Mouse (Mus musculus) retina, postnatal 1 day (tissue): ENCODE data around the gene Lrp1.

ENCODE experiments used
- DNase-seq: peaks from one replicate; pipeline ENCODE4 v3.0.0-alpha.2; 2012

Gene Lrp1

DNA sequence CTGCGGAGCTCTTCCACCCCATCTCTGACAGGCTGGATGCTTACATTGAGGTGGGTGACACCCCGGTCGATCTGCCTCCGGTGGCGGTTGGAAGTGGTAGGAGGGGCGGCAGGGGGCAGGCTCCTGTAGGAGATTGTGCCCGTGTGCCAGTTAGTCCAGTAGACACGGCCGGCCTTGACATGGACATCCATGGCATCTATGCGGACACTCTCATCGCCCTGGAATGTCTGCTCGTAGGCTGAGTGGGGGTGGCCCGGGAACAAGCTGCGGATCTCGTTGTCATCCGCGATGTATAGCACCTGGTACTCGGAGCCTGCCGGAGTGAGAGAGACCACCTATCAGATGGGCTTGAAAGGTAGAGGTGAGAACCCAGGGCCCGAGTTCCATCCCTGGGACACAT, 76.6 kb downstream of the Lrp1 start:
- no peak for DNase-seq

DNA sequence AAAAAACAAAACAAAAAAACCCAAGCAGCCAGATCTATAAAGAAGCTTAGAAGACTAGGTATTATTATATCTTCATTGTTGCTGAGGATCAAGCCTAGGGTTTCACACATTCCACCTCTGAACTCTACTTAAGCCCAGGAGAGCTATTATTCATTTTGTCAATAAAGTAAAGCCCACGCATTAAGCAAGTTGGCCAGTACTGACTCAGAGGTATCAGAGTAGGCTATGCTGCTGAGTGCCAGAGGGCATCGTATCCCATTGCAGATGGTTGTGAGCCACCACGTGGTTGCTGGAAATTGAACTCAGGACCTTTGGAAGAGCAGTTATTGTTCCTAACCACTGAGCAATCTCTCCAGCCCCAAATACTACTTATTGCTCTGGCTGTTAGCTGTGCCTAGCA, 77.0 kb downstream of the Lrp1 start:
- no peak for DNase-seq

DNA sequence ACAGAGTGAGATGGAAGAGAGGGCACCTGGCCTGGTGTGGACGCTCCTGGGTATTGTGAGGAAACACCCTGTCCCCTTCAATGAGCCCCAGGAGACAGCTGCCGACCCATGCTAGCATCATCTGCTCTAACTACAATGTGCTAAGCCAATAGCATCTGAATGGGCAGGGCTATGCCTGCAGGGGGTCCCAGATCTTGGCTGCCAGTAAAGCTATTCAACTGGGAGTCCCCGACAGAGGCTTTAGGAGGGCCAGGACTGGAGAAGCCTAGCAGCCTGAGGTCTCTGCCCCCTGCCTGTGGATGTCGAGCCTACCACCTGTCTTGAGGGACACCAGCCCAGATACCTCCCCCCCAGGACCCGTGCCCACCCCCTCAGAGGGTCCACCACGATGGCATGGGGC, 78.2 kb downstream of the Lrp1 start:
- DNase-seq, result peak; percentile 79

- peak; percentile 87 for DNase-seq
Measured at GRCm38 (mm10) chr10:127542084-127542483, 78.9 kb downstream of the Lrp1 start.

DNA sequence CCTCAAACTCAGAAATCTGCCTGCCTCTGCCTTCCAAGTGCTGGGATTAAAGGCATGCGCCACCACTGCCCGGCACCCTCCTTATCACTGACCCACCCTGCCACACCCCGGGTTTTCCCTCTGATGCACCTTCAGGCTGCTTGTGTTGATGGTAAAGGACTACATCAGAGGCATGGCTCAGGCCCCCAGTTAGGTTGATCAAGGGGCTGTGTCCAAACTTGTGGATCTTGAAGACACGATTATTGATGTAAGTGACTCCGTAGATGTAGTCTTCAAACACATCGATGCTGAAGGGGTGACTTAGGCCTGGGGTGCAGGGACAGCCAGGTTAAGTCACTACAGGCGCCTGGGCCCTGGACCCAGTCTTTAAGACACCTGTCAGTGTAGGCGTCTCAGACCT, 79.4 kb downstream of the Lrp1 start:
- no peak for DNase-seq

DNA sequence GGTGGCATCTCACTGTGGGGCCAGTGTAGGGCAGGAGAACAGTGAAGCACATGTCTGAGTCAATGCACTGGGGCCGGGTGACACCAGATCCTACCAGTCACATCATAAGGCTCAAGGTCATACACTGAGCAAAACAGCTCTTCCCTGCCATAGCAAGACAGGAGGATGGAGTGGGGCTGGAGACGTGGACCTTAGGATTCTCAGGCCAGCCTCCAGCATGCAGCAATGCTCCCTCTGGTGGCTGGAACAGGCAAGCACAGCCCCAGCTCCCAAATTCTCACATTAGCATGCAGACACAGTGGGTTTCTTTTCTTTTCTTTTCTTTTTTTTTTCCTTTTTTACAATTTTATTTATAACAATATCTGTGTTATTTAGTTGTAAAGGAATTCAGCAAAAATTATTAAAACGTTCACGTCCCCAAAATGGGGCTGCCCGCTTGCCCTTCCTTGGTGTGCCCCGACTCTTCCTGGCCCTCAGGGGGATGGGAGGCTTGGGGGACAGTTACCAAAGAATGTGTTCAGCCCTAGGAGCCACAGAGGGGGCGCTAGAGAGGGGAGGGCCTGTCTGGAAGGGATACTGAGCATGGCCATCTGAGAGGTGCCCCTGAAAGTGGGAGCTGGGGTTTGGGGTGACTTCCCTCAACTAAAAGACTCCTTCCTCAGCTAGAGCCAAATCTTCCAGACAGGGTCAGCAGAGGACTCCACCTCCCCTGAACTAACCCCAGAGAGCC, 82.9 kb downstream of the Lrp1 start:
- peak; percentile 87 for DNase-seq

GRCm38 (mm10) chr10:127536586-127537314, 84.2 kb downstream of the Lrp1 start:
- peak; percentile 85 for DNase-seq

DNA sequence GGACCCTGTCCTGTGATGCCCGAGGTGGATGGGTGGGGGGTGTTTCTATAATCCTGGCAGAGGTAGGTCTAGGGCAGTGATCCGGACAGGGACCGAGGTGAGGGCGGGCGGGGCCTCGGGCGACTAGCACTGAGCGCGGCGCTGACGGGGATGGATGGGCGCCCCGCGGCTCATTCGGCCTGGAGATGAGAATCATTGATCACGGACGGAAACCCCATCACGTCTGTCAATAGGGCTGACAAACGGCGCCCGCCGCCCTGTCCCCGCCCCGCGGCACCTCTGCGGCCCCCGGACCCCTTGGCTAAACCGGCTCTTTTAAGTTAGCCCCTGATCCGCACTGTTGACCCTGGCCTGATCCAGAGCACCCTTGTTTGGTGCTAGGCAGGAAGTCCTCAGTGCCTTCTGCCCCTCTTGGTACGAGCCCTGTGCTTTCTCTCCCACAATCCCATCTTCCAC, 86.0 kb downstream of the Lrp1 start:
- DNase-seq, result no peak

GRCm38 (mm10) chr10:127534036-127534928, 86.7 kb downstream of the Lrp1 start, which contains the start of gene Nxph4:
Nxph4 (minus strand) TSS chr10:127534559.
- peak; percentile 61 for DNase-seq

GRCm38 (mm10) chr10:127531548-127531947, 89.4 kb downstream of the Lrp1 start:
- peak; percentile 67 for DNase-seq

DNA sequence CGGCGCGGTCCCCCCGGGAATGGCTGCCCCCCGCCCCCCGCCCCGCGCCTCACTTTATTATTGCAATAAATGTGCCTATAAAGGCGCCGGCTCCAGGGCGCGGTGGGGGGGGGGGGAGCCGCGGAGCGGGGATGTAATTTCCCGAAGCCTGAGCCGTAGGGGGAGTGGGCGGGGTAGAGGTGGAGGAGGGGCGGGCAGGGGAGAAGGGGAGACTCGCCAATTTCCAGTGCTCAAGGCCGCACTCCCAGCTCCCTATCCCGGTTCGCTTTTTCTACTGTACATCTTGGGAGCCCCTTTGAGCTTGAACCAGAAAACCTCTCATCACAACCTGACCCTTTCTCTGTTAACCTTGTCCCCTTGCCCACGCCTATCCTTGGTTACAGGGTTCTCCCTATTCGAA, 90.0 kb downstream of the Lrp1 start:
- no peak for DNase-seq

- peak; percentile 48 for DNase-seq
Measured at GRCm38 (mm10) chr10:127527481-127527880, 93.5 kb downstream of the Lrp1 start.

DNA sequence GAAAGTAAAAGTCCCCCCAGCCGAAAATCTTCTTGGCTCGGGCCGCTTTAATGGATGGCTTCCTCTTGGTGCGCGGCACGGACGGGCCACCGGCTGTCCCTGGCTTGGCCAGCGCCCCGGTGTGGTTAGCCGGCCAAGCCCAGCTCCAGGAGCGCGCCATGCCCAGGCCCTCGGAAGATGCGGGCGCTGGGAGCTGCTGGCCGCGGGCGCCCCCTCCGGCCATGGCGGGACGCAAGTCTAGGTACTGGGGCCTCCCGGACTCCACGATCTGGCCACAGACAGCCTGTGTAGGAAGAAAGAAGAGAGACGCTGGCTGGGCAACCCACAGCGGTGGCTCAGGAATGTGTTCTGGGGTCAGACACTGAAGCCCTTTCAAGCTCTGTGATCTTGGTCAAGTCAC, 94.3 kb downstream of the Lrp1 start:
- peak; percentile 81 for DNase-seq

GRCm38 (mm10) chr10:127526048-127526447, 94.9 kb downstream of the Lrp1 start:
- DNase-seq, result no peak

- DNase-seq, result peak; percentile 70
Measured at GRCm38 (mm10) chr10:127524646-127525255, 96.2 kb downstream of the Lrp1 start.

- DNase-seq, result peak; percentile 95
Measured at GRCm38 (mm10) chr10:127522088-127522581, 98.8 kb downstream of the Lrp1 start, which contains the start of gene Shmt2. Shmt2 (minus strand) TSS chr10:127522444.

DNA sequence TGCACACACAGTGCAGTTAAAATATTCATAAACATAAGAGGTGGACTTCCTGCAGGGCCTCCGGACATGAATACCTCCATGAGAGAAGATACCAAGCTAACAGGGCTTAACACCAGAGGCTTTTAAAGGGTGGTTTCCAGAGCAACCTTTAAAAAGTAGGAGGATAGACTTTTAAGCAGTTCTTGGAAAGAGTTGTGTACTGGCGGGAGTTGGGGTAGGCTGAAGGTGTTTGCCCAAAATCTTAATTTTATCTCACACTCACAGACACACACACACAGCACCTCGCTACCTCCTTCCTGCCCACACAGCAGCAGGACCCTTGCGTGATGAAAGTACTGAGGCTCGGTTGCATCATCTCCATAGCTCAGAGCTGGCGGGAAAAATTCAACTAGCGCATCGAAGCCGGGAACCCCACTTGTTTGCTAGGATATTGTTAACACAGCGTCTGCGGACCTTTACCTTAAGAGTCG, 99.3 kb downstream of the Lrp1 start:
- DNase-seq, result no peak

DNA sequence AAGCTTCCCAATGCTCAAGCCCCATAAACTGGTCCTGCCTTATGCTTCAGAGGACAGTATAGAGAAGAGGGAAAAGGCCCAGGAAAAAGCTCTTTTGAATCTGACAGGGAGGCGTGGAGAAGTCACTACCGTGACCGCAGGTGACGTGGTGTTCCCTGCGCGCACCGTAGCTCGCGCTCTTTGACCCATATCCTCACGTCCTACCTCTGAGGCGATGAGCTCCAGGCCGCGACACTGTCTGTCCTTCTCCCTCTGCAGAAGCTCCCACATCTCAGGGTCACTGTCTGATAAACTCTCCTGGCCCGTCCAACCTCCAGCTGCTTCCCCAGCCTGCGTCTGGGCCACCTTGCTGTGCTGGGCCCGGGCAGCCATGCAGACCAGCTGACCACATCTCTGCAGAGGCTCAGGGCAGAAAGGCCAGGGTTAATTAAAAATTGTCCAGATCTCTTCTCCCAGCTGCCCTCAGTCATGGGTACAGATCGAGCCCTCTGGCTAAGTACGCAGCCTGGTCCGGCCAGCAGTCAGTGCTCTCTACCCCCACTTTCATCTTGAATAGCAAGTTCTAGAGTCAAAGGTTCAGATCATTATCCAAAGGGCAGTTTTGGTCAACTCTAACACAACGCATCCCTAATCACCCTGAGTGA, 100.1 kb downstream of the Lrp1 start:
- no peak for DNase-seq

DNA sequence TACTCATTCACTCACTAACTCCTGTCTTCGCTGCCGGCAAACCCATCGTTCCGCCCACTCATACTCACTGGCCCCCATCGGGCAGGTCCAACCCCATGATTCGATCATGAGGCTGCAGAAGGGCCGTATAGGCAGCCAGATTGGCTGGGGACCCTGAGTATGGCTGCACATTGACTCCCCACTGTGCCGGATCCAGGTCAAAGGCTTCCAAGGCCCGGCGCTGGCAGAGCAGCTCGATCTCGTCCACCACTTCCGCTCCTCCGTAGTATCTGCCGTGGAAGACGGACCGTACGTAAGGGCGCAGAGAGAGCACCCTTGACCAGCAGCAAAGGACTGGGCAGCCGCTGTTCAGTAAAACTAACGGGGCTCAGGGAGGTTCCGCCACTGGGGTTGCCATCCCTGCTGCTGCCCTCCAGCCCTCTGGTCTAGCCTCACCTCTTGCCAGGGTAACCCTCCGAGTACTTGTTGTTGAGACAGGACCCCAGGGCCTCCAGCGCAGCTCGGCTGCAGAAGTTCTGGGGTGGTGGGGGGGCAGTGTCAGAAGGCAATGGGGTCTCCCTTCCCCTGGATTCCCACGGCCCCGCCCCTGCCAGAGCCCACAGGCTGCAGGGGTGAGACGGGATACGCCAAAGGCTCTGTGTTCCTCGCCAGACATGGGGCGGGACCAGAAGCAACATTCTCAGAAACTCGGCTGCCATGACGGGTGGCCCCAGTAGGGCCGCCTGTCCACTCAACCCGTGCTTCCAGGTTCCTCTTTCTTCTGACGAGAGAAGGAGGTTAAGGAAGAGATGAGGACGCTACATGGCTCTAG, 100.8 kb downstream of the Lrp1 start:
- DNase-seq, result no peak

GRCm38 (mm10) chr10:127519041-127519701, 101.8 kb downstream of the Lrp1 start:
- DNase-seq, result no peak
